Mouse (Mus musculus) intestine, embryonic 14.5 days (tissue): Measurements from ENCODE around the gene Scarf1. TPM values are rescaled to one million over a fixed set of nuclear protein-coding genes. Genes with fewer than 3 reads are reported as not detected.

Experiments
- ATAC-seq: fragments of 200-750 bp; cut with Nextera tagmentation; replicated peaks from 2 replicates; pipeline ENCODE4 v1.8.0; 2017; ENCODE audit warnings: low read depth, moderate number of reproducible peaks, moderate TSS enrichment, moderate library complexity; ENCODE audit not compliant: low FRiP score, low TSS enrichment
- DNase-seq: peaks from one replicate; pipeline ENCODE4 v3.0.0-alpha.2; 2018; ENCODE audit warnings: low spot score
- H3K27ac ChIP-seq: fragments of 300-500 bp; sonication (generic); 2 replicates; pipeline ENCODE4 v1.5.1; 2014; ENCODE audit warnings: low read depth, mild to moderate bottlenecking, control low read depth
- H3K27me3 ChIP-seq: fragments of 300-500 bp; sonication (generic); replicated peaks from 2 replicates; pipeline ENCODE4 v1.6.1; 2014; ENCODE audit warnings: low read length, control low read depth; ENCODE audit not compliant: control insufficient read depth, insufficient read depth
- H3K36me3 ChIP-seq: fragments of 300-500 bp; sonication (generic); 2 replicates; pipeline ENCODE4 v1.6.1; 2014; ENCODE audit warnings: low read length, control low read depth; ENCODE audit not compliant: control insufficient read depth, insufficient read depth
- H3K4me1 ChIP-seq: fragments of 300-500 bp; sonication (generic); replicated peaks from 2 replicates; pipeline ENCODE4 v1.6.1; 2014; ENCODE audit warnings: low read length, control low read depth, mixed read lengths; ENCODE audit not compliant: control insufficient read depth, insufficient read depth
- H3K4me2 ChIP-seq: fragments of 300-500 bp; sonication (generic); 2 replicates; pipeline ENCODE4 v1.6.1; 2014; ENCODE audit warnings: low read length
- H3K4me3 ChIP-seq: fragments of 300-500 bp; sonication (generic); 2 replicates; pipeline ENCODE4 v1.5.1; 2014; ENCODE audit warnings: low read depth, low read length, control low read depth, mixed read lengths
- H3K9ac ChIP-seq: fragments of 300-500 bp; sonication (generic); 2 replicates; pipeline ENCODE4 v1.6.1; 2014; ENCODE audit warnings: mild to moderate bottlenecking, low read length
- H3K9me3 ChIP-seq: fragments of 300-500 bp; sonication (generic); 2 replicates; pipeline ENCODE4 v1.6.1; 2016; ENCODE audit warnings: low read length, control low read depth; ENCODE audit not compliant: control insufficient read depth
- WGBS: fragments of 180-500 bp; shearing (Covaris S2); extraction: QIAGEN DNeasy Blood & Tissue Kit; methylation state at CpG from one replicate; pipeline ENCODE4 v1.1.7; 2014; 5-methylcytosine and 5-hydroxymethylcytosine counted together
- polyA plus RNA-seq: library from polyadenylated mRNA; unstranded; fragments of >200 nt; fragmentation: Nextera tagmentation; extraction: Ambion mirVana; gene quantifications from 2 replicates; pipeline ENCODE4 v1.2.1, GENCODE M21; 2014

The Scarf1 gene
- polyA plus RNA-seq, 1 experiment from 2014 or later: 6.0 TPM

- H3K4me1 ChIP-seq: 0 out of 2 replicates have a peak, but pooled peaks cover 8% of the 10 kb centered on the region
- ATAC-seq (no peak), DNase-seq (no peak)
- no peaks in the 10 kb centered on the region for H3K27me3 ChIP-seq
- 0 out of 2 replicates have a peak, but pooled peaks cover 3% of the 10 kb centered on the region for H3K9me3 ChIP-seq
- no peak overlapping the region for H3K4me3 ChIP-seq
- H3K4me2 ChIP-seq: no peak overlapping the region
- H3K27ac ChIP-seq: no peak overlapping the region
- 84% methylated on average over 3 of the region's 3 CpGs for WGBS
- 0 out of 2 replicates have a peak, but pooled peaks cover 1% of the 10 kb centered on the region for H3K36me3 ChIP-seq
- H3K9ac ChIP-seq: no peak overlapping the region
Measured at GRCm38 (mm10) chr11:75470675-75471074, 42.7 kb upstream of the Scarf1 start.

- WGBS: 78% methylated on average over 11 of the region's 11 CpGs
- H3K4me2 ChIP-seq: no peak overlapping the region
- 0 out of 2 replicates have a peak, but pooled peaks cover 5% of the 10 kb centered on the region for H3K4me1 ChIP-seq
- H3K27me3 ChIP-seq: no peaks in the 10 kb centered on the region
- no peak overlapping the region for H3K27ac ChIP-seq
- no peaks in the 10 kb centered on the region for H3K9me3 ChIP-seq
- no peak overlapping the region for H3K4me3 ChIP-seq
- no peaks in the 10 kb centered on the region for H3K36me3 ChIP-seq
- DNase-seq: no peak
- no peak overlapping the region for H3K9ac ChIP-seq
- ATAC-seq: no peak
Measured at GRCm38 (mm10) chr11:75472469-75473081, 40.8 kb upstream of the Scarf1 start.

- no peaks in the 10 kb centered on the region for H3K9me3 ChIP-seq
- H3K4me1 ChIP-seq: 0 out of 2 replicates have a peak, but pooled peaks cover 3% of the 10 kb centered on the region
- DNase-seq: no peak
- no peak for ATAC-seq
- 69% methylated on average over 7 of the region's 7 CpGs for WGBS
- H3K27ac ChIP-seq: no peak overlapping the region
- no peak overlapping the region for H3K4me3 ChIP-seq
- H3K4me2 ChIP-seq: no peak overlapping the region
- no peaks in the 10 kb centered on the region for H3K27me3 ChIP-seq
- no peaks in the 10 kb centered on the region for H3K36me3 ChIP-seq
- H3K9ac ChIP-seq: no peak overlapping the region
Measured at GRCm38 (mm10) chr11:75473376-75473775, 40.0 kb upstream of the Scarf1 start.

GRCm38 (mm10) chr11:75486192-75486591 lies 27.1 kb upstream of the Scarf1 start:
- 13% methylated on average over 3 of the region's 3 CpGs for WGBS
- Histone ChIP-seq H3K4me2 (peak overlapping the region; percentile 52), H3K9me3 (no peaks in the 10 kb centered on the region), H3K4me3 (peak overlapping the region; percentile 100), H3K27ac (no peak overlapping the region), H3K36me3 (peaks cover 32% of the 10 kb centered on the region), H3K9ac (no peak overlapping the region), H3K27me3 (no peaks in the 10 kb centered on the region), H3K4me1 (peaks cover 11% of the 10 kb centered on the region)
- ATAC-seq (peak; percentile 38), DNase-seq (no peak)

- peak within 1 kb of the TSS; percentile 94 for H3K4me2 ChIP-seq
- H3K4me1 ChIP-seq: peaks cover 11% of the 10 kb centered on the region
- H3K9me3 ChIP-seq: no peaks in the 10 kb centered on the region
- WGBS: under 1% methylated on average over 52 of the region's 52 CpGs
- peak within 1 kb of the TSS; percentile 100 for H3K4me3 ChIP-seq
- peak within 1 kb of the TSS; percentile 76 for H3K27ac ChIP-seq
- ATAC-seq (peak; percentile 98), DNase-seq (peak; percentile 96)
- H3K27me3 ChIP-seq: no peaks in the 10 kb centered on the region
- H3K36me3 ChIP-seq: peaks cover 37% of the 10 kb centered on the region
- peak within 1 kb of the TSS; percentile 99 for H3K9ac ChIP-seq
Measured at GRCm38 (mm10) chr11:75486601-75487285, 26.6 kb upstream of the Scarf1 start, which contains the start of gene Prpf8. Gene Prpf8 (plus strand): TSS chr11:75486816.

- Histone ChIP-seq H3K27ac (no peak overlapping the region), H3K4me2 (peak overlapping the region; percentile 94), H3K9ac (peak overlapping the region; percentile 99), H3K9me3 (no peaks in the 10 kb centered on the region), H3K27me3 (no peaks in the 10 kb centered on the region), H3K36me3 (peaks cover 45% of the 10 kb centered on the region), H3K4me1 (peaks cover 11% of the 10 kb centered on the region), H3K4me3 (peak overlapping the region; percentile 100)
- WGBS: 46% methylated on average over 6 of the region's 6 CpGs
- ATAC-seq: no peak
- DNase-seq: no peak
Measured at GRCm38 (mm10) chr11:75487496-75487895, 25.8 kb upstream of the Scarf1 start.

GRCm38 (mm10) chr11:75494296-75495049 lies 18.9 kb upstream of the Scarf1 start:
- ATAC-seq: no peak
- no peak for DNase-seq
- H3K36me3 ChIP-seq: peaks cover 100% of the 10 kb centered on the region
- H3K9me3 ChIP-seq: no peaks in the 10 kb centered on the region
- H3K4me3 ChIP-seq: no peak overlapping the region
- H3K4me1 ChIP-seq: no peaks in the 10 kb centered on the region
- 90% methylated on average over 10 of the region's 10 CpGs for WGBS
- H3K9ac ChIP-seq: no peak overlapping the region
- H3K27ac ChIP-seq: no peak overlapping the region
- no peaks in the 10 kb centered on the region for H3K27me3 ChIP-seq
- H3K4me2 ChIP-seq: no peak overlapping the region

GRCm38 (mm10) chr11:75498126-75498525 lies 15.2 kb upstream of the Scarf1 start:
- H3K36me3 ChIP-seq: peaks cover 100% of the 10 kb centered on the region
- WGBS: 83% methylated on average over 1 of the region's 1 CpGs
- H3K27me3 ChIP-seq: no peaks in the 10 kb centered on the region
- no peak overlapping the region for H3K4me2 ChIP-seq
- no peaks in the 10 kb centered on the region for H3K9me3 ChIP-seq
- DNase-seq (no peak), ATAC-seq (no peak)
- H3K4me3 ChIP-seq: no peak overlapping the region
- H3K9ac ChIP-seq: no peak overlapping the region
- no peaks in the 10 kb centered on the region for H3K4me1 ChIP-seq
- no peak overlapping the region for H3K27ac ChIP-seq
